Mouse (Mus musculus) cortical plate, adult 2 months (tissue): Measurements from ENCODE around the gene Emilin3.

Experiments
- CTCF ChIP-seq: fragments of 200-500 bp; IDR thresholded peaks from 2 replicates; pipeline ENCODE4 v1.5.1; 2011; ENCODE audit warnings: mild to moderate bottlenecking, control low read depth, low read length; ENCODE audit not compliant: insufficient read depth; ENCODE audit errors: extremely low read depth
- POLR2A ChIP-seq: fragments of 200-500 bp; IDR thresholded peaks from 2 replicates; pipeline ENCODE4 v1.6.1; 2011; ENCODE audit warnings: mild to moderate bottlenecking, low read length, control low read depth; ENCODE audit not compliant: insufficient read depth; ENCODE audit errors: extremely low read depth

- no peak for TF ChIP-seq CTCF
- TF ChIP-seq POLR2A = no peak
Measured at GRCm38 (mm10) chr2:160886221-160886620, 25.9 kb downstream of the Emilin3 start.
